Mouse (Mus musculus) neural tube, embryonic 14.5 days (tissue): ENCODE measurements around the gene Ipo5. TPM values are rescaled to one million over a fixed set of nuclear protein-coding genes. Genes with fewer than 3 reads are reported as not detected.

ENCODE experiments used
- ATAC-seq: fragments of 200-750 bp; cut with Nextera tagmentation; 2 replicates; pipeline ENCODE4 v1.8.0; 2017; ENCODE audit warnings: low read depth, mild to moderate bottlenecking, moderate TSS enrichment, moderate library complexity
- H3K27ac ChIP-seq: fragments of 300-500 bp; sonication (generic); 2 replicates; pipeline ENCODE4 v1.5.1; 2014; ENCODE audit warnings: low read depth, mild to moderate bottlenecking, control low read depth, low read length, moderate library complexity, mixed read lengths
- H3K27me3 ChIP-seq: fragments of 300-500 bp; sonication (generic); 2 replicates; pipeline ENCODE4 v1.6.1; 2014; ENCODE audit warnings: low read length; ENCODE audit not compliant: control insufficient read depth, insufficient read depth
- H3K36me3 ChIP-seq: fragments of 300-500 bp; sonication (generic); 2 replicates; pipeline ENCODE4 v1.6.1; 2014; ENCODE audit warnings: low read length, mixed read lengths; ENCODE audit not compliant: control insufficient read depth, insufficient read depth
- H3K4me1 ChIP-seq: fragments of 300-500 bp; sonication (generic); 2 replicates; pipeline ENCODE4 v1.6.1; 2014; ENCODE audit warnings: low read length; ENCODE audit not compliant: control insufficient read depth, insufficient read depth
- H3K4me2 ChIP-seq: fragments of 300-500 bp; sonication (generic); 2 replicates; pipeline ENCODE4 v1.6.1; 2014; ENCODE audit warnings: mild to moderate bottlenecking, low read depth, low read length, control low read depth
- H3K4me3 ChIP-seq: fragments of 300-500 bp; sonication (generic); 2 replicates; pipeline ENCODE4 v1.5.1; 2014; ENCODE audit warnings: low read depth, low read length, control low read depth, mixed read lengths
- H3K9ac ChIP-seq: fragments of 300-500 bp; sonication (generic); replicated peaks from 2 replicates; pipeline ENCODE4 v1.6.1; 2014; ENCODE audit warnings: low read depth, mild to moderate bottlenecking, control low read depth, low read length, mixed read lengths
- H3K9me3 ChIP-seq: fragments of 300-500 bp; sonication (generic); 2 replicates; pipeline ENCODE4 v1.6.1; 2016; ENCODE audit warnings: low read length; ENCODE audit not compliant: control insufficient read depth
- WGBS: fragments of 180-500 bp; shearing (Covaris S2); extraction: QIAGEN DNeasy Blood & Tissue Kit; methylation state at CpG from one replicate; pipeline ENCODE4 v1.1.7; 2014; 5-methylcytosine and 5-hydroxymethylcytosine counted together
- polyA plus RNA-seq: library from polyadenylated mRNA; unstranded; fragments of >200 nt; fragmentation: Nextera tagmentation; extraction: Ambion mirVana; gene quantifications from 2 replicates; pipeline ENCODE4 v1.2.1, GENCODE M21; 2014

Gene Ipo5
- polyA plus RNA-seq = 62.3 and 76.8 TPM in 2 replicates

DNA sequence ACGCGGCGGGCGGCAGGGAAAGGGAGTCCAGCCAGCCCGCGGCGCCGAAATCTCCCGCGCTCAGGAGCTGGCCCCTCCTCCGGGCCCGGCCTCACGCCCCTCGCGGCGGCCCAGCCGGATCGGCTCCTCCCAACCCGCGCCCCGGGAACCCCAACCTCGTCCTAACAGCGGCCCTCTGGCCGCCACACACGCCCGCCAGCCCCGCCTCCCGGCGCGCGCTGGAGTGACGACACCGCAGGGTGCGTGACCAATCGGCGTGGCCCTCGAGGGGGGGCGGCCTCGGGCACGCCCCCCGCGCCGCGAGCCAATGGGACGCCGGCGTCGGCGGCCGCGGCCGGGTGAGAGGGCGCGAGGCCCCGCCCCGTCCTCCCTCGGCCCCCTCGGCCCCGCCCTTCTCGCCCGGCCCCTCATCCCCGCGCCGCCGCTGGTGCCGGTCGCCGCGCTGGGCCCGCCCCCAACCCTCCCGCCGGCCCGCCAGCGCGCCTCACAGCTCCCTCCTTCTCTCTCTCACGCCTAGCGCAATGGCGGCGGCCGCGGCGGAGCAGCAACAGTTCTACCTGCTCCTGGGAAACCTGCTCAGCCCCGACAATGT is at the start of gene Ipo5:
Ipo5 (plus strand) TSS at position 492 of the 592 bp plus-strand sequence.
- H3K9me3 ChIP-seq = no peaks in the 10 kb centered on the region
- peak within 1 kb of the TSS; percentile 74 for H3K4me3 ChIP-seq
- H3K27me3 ChIP-seq = no peaks in the 10 kb centered on the region
- peak; percentile 95 for ATAC-seq
- peak within 1 kb of the TSS; percentile 97 for H3K4me2 ChIP-seq
- H3K9ac ChIP-seq = peak within 1 kb of the TSS; percentile 88
- H3K4me1 ChIP-seq = peaks cover 8% of the 10 kb centered on the region; the same call in 1 of the 2 replicates
- under 1% methylated on average over 32 of the region's 83 CpGs for WGBS
- peak within 1 kb of the TSS; percentile 87 for H3K27ac ChIP-seq
- H3K36me3 ChIP-seq = no peaks in the 10 kb centered on the region

DNA sequence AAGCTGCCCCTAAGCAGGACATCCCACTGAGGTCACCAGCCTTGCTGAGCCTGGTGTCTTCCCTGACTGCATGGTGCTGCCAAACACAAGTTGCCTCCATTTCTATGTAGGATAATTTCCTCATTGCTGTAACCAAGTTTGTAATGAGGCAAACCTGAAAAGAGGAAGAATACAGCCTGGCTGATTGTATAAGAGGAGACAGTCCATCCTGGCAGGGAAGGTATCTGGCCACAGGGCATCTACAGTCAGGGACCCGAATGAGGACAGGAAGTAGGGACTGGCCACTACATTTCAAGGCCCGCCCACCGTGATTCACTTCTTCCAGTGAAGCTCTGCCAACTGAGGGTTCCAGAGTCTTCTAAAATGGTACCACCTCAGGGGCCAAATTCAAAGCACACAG is 47.8 kb upstream of the Ipo5 start:
- ATAC-seq = no peak
- Histone ChIP-seq H3K9me3 (no peaks in the 10 kb centered on the region), H3K4me3 (no peak overlapping the region), H3K4me2 (no peak overlapping the region), H3K27me3 (no peaks in the 10 kb centered on the region), H3K36me3 (no peaks in the 10 kb centered on the region), H3K9ac (no peak overlapping the region), H3K4me1 (no peaks in the 10 kb centered on the region), H3K27ac (no peak overlapping the region)
- WGBS = 90% methylated on average over 3 of the region's 3 CpGs

DNA sequence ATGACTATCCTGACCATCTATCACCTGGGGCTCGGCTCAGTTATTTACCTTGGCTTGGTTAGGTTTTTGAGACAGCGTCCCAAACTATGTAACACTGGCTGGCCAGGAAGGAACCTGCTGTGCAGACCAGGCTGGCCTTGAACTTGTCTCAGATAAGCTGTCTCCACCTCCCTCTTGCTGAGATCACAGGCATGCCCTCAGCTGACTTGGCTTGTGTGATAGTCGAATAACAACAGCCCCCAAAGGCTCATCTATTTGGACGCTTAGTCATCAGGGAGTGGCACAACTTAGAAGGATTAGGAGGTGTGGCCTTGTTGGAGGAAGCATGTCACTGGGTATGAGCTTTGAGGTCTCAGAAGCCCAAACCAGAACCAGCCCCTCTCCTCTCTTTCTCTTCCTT is 46.1 kb upstream of the Ipo5 start:
- Histone ChIP-seq H3K9me3 (no peaks in the 10 kb centered on the region), H3K27me3 (no peaks in the 10 kb centered on the region), H3K27ac (no peak overlapping the region), H3K4me3 (no peak overlapping the region), H3K4me1 (no peaks in the 10 kb centered on the region), H3K9ac (no peak overlapping the region), H3K36me3 (no peaks in the 10 kb centered on the region), H3K4me2 (no peak overlapping the region)
- 89% methylated on average over 4 of the region's 4 CpGs for WGBS
- ATAC-seq = no peak

DNA sequence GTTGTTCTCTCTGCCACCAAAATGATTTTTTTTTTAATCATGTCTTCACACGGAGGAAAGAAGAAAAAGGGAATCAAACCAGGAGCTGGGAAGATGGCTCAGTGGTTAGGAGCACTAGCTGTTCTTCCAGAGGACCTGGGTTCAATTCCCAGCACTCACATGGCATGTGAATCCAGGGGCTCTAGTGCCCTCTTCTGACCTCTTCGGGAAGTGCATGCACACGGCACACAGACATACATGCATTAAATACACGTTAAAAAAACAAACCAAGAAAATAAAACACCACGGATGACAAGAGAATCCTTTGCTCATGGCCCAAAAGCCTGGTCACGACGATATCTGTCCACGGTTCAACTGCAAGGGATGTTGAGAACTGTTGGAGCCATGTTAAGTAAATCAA is 44.5 kb upstream of the Ipo5 start:
- Histone ChIP-seq H3K4me3 (no peak overlapping the region), H3K4me2 (no peak overlapping the region), H3K9ac (no peak overlapping the region), H3K27ac (no peak overlapping the region), H3K9me3 (no peaks in the 10 kb centered on the region), H3K27me3 (no peaks in the 10 kb centered on the region), H3K4me1 (no peaks in the 10 kb centered on the region), H3K36me3 (no peaks in the 10 kb centered on the region)
- ATAC-seq = no peak
- WGBS = 95% methylated on average over 8 of the region's 8 CpGs

DNA sequence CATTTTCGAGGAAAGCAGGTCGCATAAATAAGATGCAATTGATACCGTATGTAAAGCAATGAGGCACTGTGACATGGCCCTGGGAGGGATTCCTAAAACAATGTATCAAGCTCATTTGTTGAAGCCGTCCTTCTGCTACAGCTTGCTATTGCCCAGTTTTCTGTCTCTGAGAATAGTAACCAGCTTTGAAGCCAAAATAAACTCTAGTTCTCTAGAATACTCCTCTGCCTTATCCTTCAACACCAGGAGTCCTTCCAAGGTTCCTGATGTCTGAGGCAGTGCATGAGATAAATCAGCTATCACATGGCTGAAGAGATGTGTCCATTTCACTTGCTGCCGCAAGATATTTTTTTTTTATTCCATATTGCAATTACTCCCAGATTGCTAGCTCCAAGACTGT is 43.9 kb upstream of the Ipo5 start:
- no peaks in the 10 kb centered on the region for H3K27me3 ChIP-seq
- no peaks in the 10 kb centered on the region for H3K9me3 ChIP-seq
- H3K4me2 ChIP-seq = no peak overlapping the region
- no peak overlapping the region for H3K27ac ChIP-seq
- H3K4me3 ChIP-seq = no peak overlapping the region
- H3K36me3 ChIP-seq = no peaks in the 10 kb centered on the region
- no peaks in the 10 kb centered on the region for H3K4me1 ChIP-seq
- H3K9ac ChIP-seq = no peak overlapping the region
- ATAC-seq = no peak
- 89% methylated on average over 5 of the region's 5 CpGs for WGBS

DNA sequence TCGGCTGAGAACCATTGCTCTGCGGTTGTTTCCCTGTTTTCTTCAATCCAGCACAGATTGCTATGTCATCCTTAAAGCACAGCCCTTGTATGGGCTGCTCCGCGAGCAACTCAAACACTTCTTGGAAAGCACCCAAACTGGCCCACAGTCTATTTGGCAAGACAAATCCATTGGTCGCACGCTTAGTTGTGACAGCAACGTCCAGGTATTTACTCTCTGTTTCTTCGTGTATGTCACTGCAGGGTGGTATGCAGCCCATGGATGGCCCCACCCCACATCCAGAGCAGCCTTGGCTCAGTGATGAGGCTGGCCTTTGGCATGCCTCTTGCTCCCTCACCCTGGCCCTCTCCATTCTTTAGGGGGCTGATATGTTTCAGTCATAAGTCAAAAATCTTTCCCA is 42.5 kb upstream of the Ipo5 start:
- no peaks in the 10 kb centered on the region for H3K36me3 ChIP-seq

DNA sequence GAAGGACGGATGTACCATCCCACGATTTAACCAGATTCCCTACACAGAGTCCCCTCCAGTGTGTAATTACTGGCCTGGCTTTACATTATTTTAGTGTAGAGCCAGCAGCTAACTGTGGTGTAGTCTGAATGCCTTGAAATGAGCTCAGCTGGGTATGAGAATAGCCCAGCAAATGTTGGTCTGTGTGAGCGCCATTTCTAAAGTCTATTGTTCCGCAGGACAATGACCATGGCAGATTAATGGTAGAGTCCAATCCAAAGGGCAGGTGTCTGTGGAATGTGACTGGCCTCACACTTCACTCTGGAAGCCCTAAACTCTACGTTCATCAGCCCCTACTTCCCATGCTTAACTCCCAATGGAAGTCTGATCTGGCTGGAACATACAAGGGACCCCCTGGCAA is 40.3 kb upstream of the Ipo5 start:
- H3K27ac ChIP-seq = no peak overlapping the region
- no peaks in the 10 kb centered on the region for H3K36me3 ChIP-seq
- no peaks in the 10 kb centered on the region for H3K9me3 ChIP-seq
- no peak overlapping the region for H3K9ac ChIP-seq
- 16% methylated on average over 5 of the region's 5 CpGs for WGBS
- no peaks in the 10 kb centered on the region for H3K27me3 ChIP-seq
- H3K4me3 ChIP-seq = no peak overlapping the region
- ATAC-seq = no peak
- H3K4me1 ChIP-seq = no peaks in the 10 kb centered on the region
- no peak overlapping the region for H3K4me2 ChIP-seq

More for the DNA sequence above, 42.5 kb upstream of the Ipo5 start:
- no peaks in the 10 kb centered on the region for H3K4me1 ChIP-seq
- no peaks in the 10 kb centered on the region for H3K27me3 ChIP-seq
- WGBS = 48% methylated on average over 8 of the region's 8 CpGs
- no peak for ATAC-seq
- no peak overlapping the region for H3K4me3 ChIP-seq
- H3K4me2 ChIP-seq = no peak overlapping the region
- no peak overlapping the region for H3K9ac ChIP-seq
- H3K27ac ChIP-seq = no peak overlapping the region
- no peaks in the 10 kb centered on the region for H3K9me3 ChIP-seq

DNA sequence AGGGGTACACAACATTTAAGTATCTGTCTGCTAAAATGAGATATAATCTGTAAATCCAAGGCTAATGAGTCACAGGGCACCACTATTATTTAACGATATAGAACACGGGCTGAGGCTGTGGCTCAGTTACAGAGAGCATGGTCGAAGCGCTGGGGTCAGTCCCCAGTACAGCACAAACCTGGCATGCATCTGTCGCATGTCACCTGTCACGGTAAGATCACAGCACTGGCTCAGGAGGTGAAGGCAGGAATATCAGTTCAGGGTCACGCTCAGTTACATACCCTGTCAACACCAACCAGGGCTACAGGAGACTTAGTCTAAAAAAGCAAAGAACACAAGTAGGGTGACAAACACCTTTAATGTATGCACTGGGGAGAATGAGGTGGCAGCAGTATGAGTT is 36.6 kb upstream of the Ipo5 start:
- 92% methylated on average over 7 of the region's 7 CpGs for WGBS
- no peak overlapping the region for H3K4me3 ChIP-seq
- no peak overlapping the region for H3K4me2 ChIP-seq
- no peak for ATAC-seq
- no peaks in the 10 kb centered on the region for H3K9me3 ChIP-seq
- H3K9ac ChIP-seq = no peak overlapping the region
- no peaks in the 10 kb centered on the region for H3K36me3 ChIP-seq
- no peaks in the 10 kb centered on the region for H3K4me1 ChIP-seq
- H3K27me3 ChIP-seq = no peaks in the 10 kb centered on the region
- no peak overlapping the region for H3K27ac ChIP-seq

DNA sequence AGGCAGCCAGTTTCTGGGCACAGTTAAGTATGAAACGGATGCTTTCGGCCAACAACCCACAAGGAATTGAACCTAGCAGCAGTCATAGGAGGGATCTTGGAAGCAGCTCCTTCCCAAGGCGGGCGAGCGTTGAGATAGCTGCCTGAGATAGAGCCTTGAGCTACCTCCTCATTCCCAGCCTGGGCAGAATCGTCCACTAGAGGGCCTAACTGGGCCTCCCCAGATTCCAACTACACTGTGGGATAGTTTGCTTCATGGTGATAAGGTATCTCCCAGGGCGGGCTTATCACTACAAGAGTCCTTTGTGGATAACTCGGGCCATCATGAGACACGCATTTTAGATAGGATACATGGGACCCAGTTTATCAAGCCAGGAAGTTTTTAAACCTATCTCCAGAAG is 35.9 kb upstream of the Ipo5 start:
- Histone ChIP-seq H3K27me3 (no peaks in the 10 kb centered on the region), H3K36me3 (no peaks in the 10 kb centered on the region), H3K27ac (no peak overlapping the region), H3K4me2 (no peak overlapping the region), H3K9ac (no peak overlapping the region), H3K9me3 (no peaks in the 10 kb centered on the region), H3K4me3 (no peak overlapping the region), H3K4me1 (no peaks in the 10 kb centered on the region)
- ATAC-seq = no peak
- WGBS = 79% methylated on average over 9 of the region's 9 CpGs
